Mouse (Mus musculus) CD4-positive, CD25-positive, alpha-beta regulatory T cell, adult 4 months (primary cell): ENCODE data around the gene CK137956. TPM values are rescaled to one million over a fixed set of nuclear protein-coding genes. Genes with fewer than 3 reads are reported as not detected.

ENCODE experiments used
- ATAC-seq: one replicate; pipeline ENCODE4 v1.8.0; 2017
- polyA plus RNA-seq, 2 experiments: library from polyadenylated mRNA; unstranded; fragments of 100-300 nt; shearing (Covaris generic); gene quantifications; one replicate each; pipeline ENCODE4 v1.2.1; 2017

CK137956 gene
- not detected for polyA plus RNA-seq

DNA sequence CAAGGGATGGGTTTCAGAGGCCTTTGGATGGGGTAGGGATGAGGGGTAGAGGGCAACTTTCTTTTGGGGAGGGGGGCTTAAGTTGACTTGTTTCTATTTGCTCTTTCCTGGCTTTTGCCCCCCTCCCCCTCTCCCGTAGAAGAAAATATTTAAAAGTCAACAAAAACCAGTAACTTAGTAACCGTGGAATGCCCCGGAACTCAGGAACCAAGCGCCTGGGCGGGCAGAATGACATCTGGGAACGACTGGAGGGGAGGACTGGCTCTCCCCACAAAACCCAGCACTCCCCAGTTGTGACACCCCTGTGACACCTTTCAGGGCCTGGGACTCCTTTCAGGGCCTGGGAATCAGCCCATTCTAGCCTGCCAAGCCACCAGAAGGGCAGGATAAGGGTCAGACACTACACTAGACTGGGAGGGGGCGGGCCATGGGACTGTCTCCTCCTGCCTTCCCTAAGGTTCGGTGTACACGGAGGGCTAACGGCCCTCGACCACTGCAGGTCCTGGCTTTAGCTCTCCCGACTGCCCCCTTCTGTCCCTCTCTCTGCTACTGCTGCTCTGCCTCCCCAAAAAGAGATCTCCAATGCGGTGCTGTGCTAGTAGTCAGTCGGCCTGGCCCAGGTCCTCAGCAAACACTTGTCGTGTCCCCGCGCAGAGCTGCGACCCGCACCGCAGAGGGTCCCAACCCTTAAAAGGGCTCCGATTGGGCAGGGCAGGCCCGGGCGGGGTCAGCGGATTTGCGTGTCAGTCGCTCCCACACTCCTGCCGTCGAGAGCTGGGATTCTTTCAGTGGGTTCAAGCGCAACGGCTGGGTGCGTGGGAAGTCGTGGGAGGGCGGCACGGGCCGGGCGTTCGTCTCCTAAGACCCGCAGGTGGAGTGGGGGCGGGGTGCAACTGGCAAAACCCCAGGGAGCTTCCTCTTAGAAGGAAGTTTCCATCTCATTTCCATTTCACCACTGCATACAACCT is at the start of gene CK137956:
CK137956 (minus strand) TSS at position 51 of the 968 bp plus-strand sequence.
- no peak for ATAC-seq

- ATAC-seq, result no peak
Observed at GRCm38 (mm10) chr4:128019465-128019864, 48.7 kb upstream of the CK137956 start.

DNA sequence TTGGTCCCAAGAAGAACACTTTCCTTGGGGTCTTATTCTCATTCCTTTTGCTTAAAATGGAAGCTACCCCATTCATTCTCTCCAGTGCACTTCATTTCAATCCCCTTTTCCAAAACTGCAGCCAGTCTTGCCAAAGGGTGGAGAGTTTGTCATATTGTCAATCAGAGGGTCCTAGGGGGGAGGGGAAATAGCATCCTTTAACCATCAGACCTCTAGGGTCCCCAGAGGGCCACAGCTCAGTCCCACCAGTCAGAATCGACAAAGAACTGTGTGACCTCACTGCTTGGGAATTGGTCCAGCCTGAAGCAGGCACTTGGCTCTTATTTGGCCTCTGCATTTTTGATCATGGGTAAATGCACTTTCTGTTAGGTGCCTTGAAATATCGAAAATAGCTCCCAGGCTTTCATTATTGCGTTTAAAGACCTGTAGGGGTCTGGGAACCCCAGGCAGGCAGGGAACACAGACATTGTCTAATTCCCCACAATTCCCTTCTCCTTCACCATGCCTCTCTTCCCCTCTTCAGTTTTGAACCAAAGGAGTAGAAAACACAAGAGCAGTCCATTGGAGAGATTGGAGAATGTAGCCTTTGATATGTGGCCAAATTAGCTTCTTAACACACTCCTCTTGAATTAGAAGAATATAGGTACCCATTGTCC is 34.2 kb upstream of the CK137956 start:
- ATAC-seq, result no peak

DNA sequence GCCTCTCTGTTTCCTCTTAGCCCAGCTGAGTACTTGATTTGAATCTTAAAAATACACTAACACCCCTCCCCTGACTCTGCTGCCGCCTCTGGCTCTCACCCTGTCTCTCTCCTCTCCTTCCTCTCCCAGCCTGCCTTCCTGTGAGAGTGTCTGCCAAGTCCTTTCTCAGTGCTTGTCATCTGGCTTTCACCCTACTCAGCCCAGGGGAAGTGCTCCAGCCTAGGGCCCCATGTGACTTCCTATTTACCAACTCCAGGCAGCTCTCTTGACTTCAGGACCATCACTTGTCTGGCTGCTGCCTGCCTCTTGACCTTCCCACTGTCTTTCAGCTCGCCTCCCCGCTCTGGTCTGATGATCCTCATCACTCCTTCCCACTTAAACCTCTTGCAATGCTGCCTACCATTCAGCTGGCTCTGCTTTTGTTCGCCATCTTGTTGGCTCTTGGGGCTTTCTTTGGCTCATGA is 31.9 kb upstream of the CK137956 start:
- no peak for ATAC-seq

- no peak for ATAC-seq
Observed at GRCm38 (mm10) chr4:127999281-127999680, 28.5 kb upstream of the CK137956 start.

DNA sequence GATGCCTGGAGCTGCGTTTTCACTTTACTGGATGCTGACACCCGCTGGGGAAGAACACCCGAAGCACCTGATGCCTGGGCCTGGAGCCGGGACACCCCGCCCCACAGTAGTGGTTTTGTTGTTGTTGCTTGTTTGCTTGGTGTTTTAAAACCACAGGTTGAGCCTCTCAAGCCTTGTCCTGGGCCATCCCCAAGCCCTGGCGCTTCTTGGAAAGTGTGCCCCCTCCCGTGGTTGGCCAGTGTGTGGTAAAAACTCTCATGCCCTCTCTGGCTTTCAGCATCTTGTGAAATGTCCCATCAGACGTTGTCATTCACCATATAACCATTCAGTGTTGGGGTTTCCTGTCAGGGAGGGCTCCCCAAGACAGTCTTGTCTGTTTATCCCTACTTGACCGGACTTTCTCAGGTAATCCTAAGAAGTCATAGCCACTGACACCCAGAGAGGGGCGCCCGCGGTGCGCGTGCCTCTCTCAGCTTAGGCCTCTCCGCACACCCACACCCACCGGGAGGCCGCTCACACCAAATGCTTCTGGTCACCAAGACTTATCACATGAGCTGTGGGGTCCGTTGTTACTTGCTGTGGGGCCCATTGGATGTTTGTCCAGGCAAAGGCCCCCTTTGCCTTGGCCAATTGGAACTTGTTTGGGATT is 18.7 kb upstream of the CK137956 start:
- no peak for ATAC-seq

DNA sequence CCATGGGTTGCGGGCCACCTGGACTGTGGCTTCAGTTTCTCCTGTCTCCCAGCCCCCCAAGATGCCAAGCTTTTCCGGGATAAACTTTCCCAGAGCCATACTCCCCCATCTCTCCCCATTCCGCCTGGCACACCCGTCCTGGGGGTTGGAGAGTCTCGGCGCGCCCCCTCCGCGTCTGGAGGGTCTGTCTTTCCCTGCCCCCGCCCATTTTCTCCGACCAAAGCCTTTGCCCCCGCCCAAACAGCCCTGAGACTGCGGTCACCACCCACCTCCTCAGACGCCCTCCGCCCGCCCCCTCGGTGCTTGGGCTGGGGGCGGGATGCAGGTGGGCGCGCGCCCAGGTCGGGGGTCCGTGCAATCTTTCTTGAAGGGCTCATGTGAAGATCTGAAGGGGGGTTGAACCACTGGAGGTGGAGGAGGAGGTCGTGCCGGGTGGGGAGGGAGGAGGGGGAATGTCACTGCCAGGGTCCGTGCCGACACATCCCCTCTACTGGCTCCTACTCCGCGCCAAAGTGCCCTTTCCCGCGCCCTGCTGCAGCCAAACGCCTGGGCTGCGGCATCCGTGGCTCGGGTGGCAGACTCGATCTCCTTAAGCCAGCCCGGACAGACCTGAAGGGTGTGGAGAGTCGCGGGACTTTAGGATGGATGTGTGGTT is 17.9 kb upstream of the CK137956 start:
- no peak for ATAC-seq

- ATAC-seq, result no peak
Observed at GRCm38 (mm10) chr4:127987784-127988455, 17.2 kb upstream of the CK137956 start, which contains the start of gene Csmd2. Csmd2 (plus strand) TSS chr4:127987857.

DNA sequence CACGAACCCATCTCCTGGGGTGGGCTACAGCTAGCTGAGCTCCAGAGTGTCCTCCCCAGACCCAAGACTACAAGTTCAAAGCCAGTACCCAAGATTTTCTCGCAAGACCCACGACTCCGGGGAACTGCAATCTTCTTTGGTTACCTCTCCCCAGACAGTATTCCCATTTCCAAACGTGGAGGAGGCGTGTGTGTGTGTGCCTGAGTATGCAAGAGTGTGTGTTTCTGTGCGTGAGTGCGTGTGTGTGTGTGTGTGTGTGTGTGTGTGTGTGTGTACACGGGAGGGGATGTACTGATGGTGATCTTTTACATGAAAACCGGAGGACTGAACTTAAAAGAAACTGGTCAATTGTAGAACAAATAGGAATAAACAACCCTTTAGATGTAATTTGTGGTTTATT is 16.5 kb upstream of the CK137956 start:
- no peak for ATAC-seq

- ATAC-seq, result no peak
Observed at GRCm38 (mm10) chr4:127986491-127987075, 15.8 kb upstream of the CK137956 start.

DNA sequence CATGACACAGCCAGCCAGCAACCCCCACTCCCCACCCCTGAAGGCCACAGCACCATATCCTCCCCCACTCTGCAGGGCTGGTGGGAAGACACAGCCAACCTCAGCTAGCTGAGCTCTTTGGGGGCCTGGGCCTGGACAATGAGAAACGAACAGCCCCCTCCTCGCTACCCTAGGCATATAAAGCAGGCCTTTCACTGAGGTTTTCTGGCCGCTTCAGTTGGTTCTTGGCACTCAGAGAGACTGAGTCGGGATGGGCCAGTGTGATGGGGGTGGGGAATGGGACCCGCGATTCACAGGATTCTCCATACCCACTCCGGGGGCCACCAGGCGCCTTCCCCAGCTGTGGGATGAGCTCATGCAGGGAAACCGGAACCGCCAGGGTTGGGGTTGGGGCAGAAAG is 15.1 kb upstream of the CK137956 start:
- no peak for ATAC-seq

DNA sequence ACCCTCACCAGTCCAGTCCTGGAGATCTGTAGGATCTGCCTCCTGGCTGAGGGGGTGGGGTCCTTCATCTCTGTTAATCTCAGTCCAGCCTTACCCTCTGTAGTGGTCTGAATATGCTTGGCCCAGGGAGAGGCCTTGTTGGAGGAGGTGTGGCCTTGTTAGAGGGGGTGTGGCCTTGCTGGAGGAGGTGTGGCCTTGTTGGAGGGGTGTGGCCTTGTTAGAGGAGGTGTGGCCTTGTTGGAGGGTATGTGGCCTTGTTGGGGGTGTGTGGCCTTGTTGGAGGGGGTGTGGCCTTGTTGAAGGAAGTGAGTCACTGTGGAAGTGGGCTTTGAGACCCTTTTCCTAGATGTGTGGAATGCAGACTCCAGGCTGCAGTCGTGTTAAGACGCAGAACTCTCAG is 13.7 kb upstream of the CK137956 start:
- ATAC-seq, result no peak

- no peak for ATAC-seq
Observed at GRCm38 (mm10) chr4:127981125-127981524, 10.4 kb upstream of the CK137956 start.

DNA sequence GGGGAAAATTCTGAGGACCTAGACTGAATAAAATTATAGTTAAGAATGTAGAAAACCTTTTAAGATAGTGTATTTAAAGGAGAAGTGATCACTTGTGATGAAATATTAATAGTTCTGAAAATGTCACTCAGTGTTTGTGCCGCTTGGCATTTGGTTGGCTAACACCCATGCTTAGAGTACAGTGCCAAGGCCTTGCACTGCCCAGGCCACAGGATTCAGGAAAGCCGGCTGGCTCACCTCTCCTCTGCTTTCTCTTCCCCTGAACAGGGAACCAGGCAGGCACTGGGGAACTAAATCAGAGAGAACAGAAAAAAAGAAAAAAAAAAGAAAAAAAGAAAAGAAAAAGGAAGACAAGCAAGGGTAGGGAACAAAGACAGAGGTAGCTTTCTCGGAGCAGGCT is 2.2 kb upstream of the CK137956 start:
- no peak for ATAC-seq

DNA sequence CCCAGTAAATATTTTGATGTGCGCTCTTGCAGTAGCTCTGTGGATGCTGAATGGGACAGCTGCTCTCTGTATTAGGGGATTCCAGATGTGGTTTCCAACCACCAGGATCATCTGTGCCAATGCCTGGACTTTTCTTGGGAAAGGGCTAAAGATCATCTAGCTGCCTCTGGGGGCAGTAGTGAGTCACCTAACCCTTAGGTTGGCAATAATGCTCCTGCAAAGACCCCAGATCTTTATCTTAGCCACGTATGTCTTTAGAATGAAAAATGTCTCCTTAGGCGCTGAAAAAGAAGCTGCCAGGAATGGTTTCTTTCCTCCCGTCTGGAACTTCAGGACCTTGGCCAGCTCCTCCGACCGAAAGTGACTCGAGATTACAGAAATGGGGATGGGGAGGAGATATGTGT is 731 bp downstream of the CK137956 start:
- no peak for ATAC-seq

DNA sequence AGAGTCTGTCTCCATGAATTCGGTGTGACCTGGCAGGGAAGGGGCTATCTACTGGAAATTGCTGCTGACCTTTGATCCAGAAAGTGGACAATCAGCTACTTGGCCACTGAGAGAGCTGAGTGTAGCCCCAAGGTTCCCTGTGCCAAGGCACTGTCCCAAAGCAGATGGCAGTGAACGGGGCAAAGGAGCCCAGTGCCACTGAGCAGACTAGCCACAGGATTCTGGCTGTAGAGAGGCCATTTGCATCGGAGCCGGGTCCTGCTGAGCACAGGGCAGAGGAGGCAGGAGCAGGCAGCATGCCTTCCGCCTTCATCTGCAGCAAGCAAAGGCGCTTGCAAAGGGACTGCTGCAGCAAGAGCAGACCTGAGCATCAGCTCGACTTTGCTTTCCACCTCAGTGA is 1.6 kb downstream of the CK137956 start:
- no peak for ATAC-seq

DNA sequence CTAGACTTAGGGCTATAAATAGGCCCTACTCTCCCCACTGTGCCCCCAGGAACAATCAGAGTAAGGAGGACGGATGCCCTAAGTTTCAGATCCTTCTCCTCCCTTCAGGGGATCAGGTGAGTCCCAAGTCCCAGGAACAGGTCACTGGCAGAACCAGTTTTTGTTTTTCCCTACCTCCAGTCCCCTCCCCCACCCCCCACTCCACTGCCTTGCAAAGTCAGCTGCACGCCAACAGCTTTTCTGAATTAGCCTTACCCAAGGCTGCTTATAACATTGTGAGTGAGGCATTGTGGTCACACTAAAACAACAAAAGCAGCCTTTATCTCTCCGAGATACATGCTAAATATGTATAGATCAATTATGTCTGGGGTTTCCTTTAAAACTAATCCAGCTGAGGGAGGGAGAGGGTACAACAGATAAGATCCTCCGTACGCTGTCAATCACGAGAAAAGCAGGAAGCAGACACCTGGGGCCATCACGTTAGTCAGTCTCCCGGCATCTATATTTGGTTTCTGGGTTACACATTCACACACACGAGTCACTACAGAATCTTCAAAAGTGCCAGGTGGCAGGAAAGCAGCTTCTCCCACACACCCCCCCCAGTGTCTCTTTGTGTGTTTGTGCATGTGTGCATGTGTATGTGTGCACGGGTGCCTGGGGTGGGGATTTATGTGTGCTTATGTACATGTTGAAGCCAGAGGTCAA is 17.6 kb downstream of the CK137956 start:
- ATAC-seq, result no peak

DNA sequence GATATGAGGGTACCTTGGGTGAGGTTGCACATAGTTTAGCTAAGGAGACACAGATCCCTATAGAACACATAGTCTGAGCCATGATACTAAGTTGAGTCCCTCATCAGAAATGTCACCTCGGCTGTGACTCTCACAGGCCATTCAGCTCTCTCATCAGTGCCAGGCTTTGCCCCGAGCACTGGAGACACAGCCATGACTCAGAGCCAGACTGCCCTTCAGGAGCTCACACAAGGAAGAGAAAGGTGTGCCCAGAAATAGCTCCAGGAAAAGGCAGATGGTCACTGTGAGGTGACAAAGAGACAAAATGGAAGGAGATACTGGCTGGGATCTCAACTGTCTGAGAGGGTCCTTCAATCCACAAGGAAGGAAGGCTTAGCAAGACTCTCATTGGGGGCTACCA is 23.1 kb downstream of the CK137956 start:
- ATAC-seq, result no peak

- no peak for ATAC-seq
Observed at GRCm38 (mm10) chr4:127937474-127937873, 33.3 kb downstream of the CK137956 start.

DNA sequence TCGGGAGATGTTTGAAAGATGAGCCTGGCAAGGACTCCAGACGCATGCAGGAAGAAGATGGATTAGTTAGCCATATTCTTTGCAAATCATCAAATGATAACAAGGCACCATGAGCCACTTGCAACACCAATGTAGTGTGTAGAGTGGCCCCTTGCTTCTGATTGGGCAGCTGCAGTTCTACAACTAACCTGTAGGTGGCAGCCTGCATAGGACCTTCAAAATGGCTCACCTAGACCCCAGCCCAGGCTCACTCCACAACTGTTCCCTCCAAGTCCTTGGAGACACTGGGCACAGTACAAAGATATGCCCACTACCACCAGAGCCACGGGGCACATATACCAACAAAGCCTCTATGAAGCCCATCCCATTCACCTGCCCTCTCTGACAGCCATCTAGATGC is 35.4 kb downstream of the CK137956 start:
- no peak for ATAC-seq

GRCm38 (mm10) chr4:127913551-127913950 is 57.2 kb downstream of the CK137956 start:
- no peak for ATAC-seq
